Mouse (Mus musculus): ENCODE data around the gene Rab8b.
"Not testable (repeated sequence)": the region's sequence is repeated elsewhere in the genome, so short reads cannot be mapped to it uniquely, and the experiment has no call there.

- TF ChIP-seq CTCF (IDR thresholded peaks at IDR 0.05; ENCODE audit: low read depth, low read length); POLR2A (IDR thresholded peaks at IDR 0.05; ENCODE audit: extremely low read depth, insufficient read depth, low read length): not testable (repeated sequence)
These were observed 27.0 kb downstream of the Rab8b start for GRCm38 (mm10) chr9:66892456-66892855.

Measured in liver, adult 2 months (tissue).